Mouse (Mus musculus): Measurements from ENCODE around the gene Reep1.
"Not testable (repeated sequence)": the region's sequence is repeated elsewhere in the genome, so short reads cannot be mapped to it uniquely, and the experiment has no call there.

Reep1 gene

GRCm38 (mm10) chr6:71819764-71820292 is 112.5 kb downstream of the Reep1 start:
- in situ Hi-C loops (cut with MboI; ENCODE audit: low pct_unique_long_range_greater_than_20kb in 1 of 2, low sequenced_read_pairs in 2 of 2, unreplicated experiment in 1 of 2), result loop anchor here in 1 of 2 experiments (25.0 kb wide), 2 partner anchors 508 to 658 kb away; partner anchors contain the start of genes Cd8b1 and Smyd1

- in situ Hi-C loops (cut with MboI; ENCODE audit: low pct_unique_long_range_greater_than_20kb in 1 of 2, low sequenced_read_pairs in 2 of 2, unreplicated experiment in 1 of 2), result loop anchor here in 1 of 2 experiments (25.0 kb wide), 2 partner anchors 511 to 661 kb away; partner anchors contain the start of genes Cd8b1 and Smyd1
These were observed 115.7 kb downstream of the Reep1 start for GRCm38 (mm10) chr6:71823085-71823484.

GRCm38 (mm10) chr6:71823488-71823887 is 116.1 kb downstream of the Reep1 start:
- in situ Hi-C loops (cut with MboI; ENCODE audit: low pct_unique_long_range_greater_than_20kb in 1 of 2, low sequenced_read_pairs in 2 of 2, unreplicated experiment in 1 of 2), result loop anchor here in 1 of 2 experiments (25.0 kb wide), 2 partner anchors 511 to 661 kb away; partner anchors contain the start of genes Cd8b1 and Smyd1

- in situ Hi-C loops (cut with MboI; ENCODE audit: low pct_unique_long_range_greater_than_20kb in 1 of 2, low sequenced_read_pairs in 2 of 2, unreplicated experiment in 1 of 2), result loop anchor here in 1 of 2 experiments (25.0 kb wide), 2 partner anchors 512 to 662 kb away; partner anchors contain the start of genes Cd8b1 and Smyd1
These were observed 116.6 kb downstream of the Reep1 start for GRCm38 (mm10) chr6:71823961-71824360.

- in situ Hi-C loops (cut with MboI; ENCODE audit: low pct_unique_long_range_greater_than_20kb in 1 of 2, low sequenced_read_pairs in 2 of 2, unreplicated experiment in 1 of 2), result no loop called here
These were observed 119.5 kb downstream of the Reep1 start, which contains the start of gene Mrpl35 for GRCm38 (mm10) chr6:71826869-71827268. TSS of gene Mrpl35 (minus strand) at chr6:71826969.

- in situ Hi-C loops (cut with MboI; ENCODE audit: low pct_unique_long_range_greater_than_20kb in 1 of 2, low sequenced_read_pairs in 2 of 2, unreplicated experiment in 1 of 2), result no loop called here
These were observed 122.4 kb downstream of the Reep1 start for GRCm38 (mm10) chr6:71829768-71830167.

- in situ Hi-C loops (cut with MboI; ENCODE audit: low pct_unique_long_range_greater_than_20kb in 1 of 2, low sequenced_read_pairs in 2 of 2, unreplicated experiment in 1 of 2), result no loop called here
These were observed 123.6 kb downstream of the Reep1 start, which contains the start of gene Immt for GRCm38 (mm10) chr6:71830690-71831580. TSS of gene Immt (plus strand) at chr6:71831331.

- in situ Hi-C loops (cut with MboI; ENCODE audit: low pct_unique_long_range_greater_than_20kb in 1 of 2, low sequenced_read_pairs in 2 of 2, unreplicated experiment in 1 of 2), result no loop called here
These were observed 124.2 kb downstream of the Reep1 start for GRCm38 (mm10) chr6:71831581-71831960.

GRCm38 (mm10) chr6:71836811-71837210 is 129.4 kb downstream of the Reep1 start:
- in situ Hi-C loops (cut with MboI; ENCODE audit: low pct_unique_long_range_greater_than_20kb in 1 of 2, low sequenced_read_pairs in 2 of 2, unreplicated experiment in 1 of 2), result no loop called here

- in situ Hi-C loops (cut with MboI; ENCODE audit: low pct_unique_long_range_greater_than_20kb in 1 of 2, low sequenced_read_pairs in 2 of 2, unreplicated experiment in 1 of 2), result no loop called here
These were observed 132.5 kb downstream of the Reep1 start for GRCm38 (mm10) chr6:71839815-71840214.

- in situ Hi-C loops (cut with MboI; ENCODE audit: low pct_unique_long_range_greater_than_20kb in 1 of 2, low sequenced_read_pairs in 2 of 2, unreplicated experiment in 1 of 2), result no loop called here
These were observed 133.4 kb downstream of the Reep1 start for GRCm38 (mm10) chr6:71840597-71841290.

- in situ Hi-C loops (cut with MboI; ENCODE audit: low pct_unique_long_range_greater_than_20kb in 1 of 2, low sequenced_read_pairs in 2 of 2, unreplicated experiment in 1 of 2), result not testable (repeated sequence)
These were observed 139.5 kb downstream of the Reep1 start for GRCm38 (mm10) chr6:71846906-71847305.
